Mouse (Mus musculus): Measurements from ENCODE around the gene Grik4.

Gene Grik4

GRCm38 (mm10) chr9:42859959-42860794 lies 84.1 kb downstream of the Grik4 start:
- no peak for DNase-seq (ENCODE audit: low spot score in 2 of 2)

GRCm38 (mm10) chr9:42858998-42859690 lies 85.1 kb downstream of the Grik4 start:
- DNase-seq (ENCODE audit: low spot score in 2 of 2), result no peak

DNA sequence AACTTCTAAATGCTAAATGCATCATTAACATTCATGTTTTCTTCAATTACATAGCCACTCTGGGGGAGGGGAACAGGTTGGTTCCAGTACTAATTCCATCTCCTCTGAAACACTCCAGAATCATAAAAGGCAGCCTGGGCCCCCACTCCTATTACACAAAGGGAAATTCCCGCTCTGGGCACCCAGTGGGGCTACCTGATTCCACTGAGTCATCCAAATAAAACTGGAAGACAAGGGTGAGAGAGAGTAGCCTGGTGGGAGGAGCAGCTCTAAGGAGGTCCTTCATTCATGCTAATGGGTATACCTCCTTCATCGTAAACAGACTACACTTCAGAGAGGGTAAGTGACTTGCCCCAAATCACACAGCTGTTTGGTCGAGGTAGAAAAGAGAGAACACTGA lies 85.7 kb downstream of the Grik4 start:
- DNase-seq (ENCODE audit: low spot score in 2 of 2), result no peak

DNA sequence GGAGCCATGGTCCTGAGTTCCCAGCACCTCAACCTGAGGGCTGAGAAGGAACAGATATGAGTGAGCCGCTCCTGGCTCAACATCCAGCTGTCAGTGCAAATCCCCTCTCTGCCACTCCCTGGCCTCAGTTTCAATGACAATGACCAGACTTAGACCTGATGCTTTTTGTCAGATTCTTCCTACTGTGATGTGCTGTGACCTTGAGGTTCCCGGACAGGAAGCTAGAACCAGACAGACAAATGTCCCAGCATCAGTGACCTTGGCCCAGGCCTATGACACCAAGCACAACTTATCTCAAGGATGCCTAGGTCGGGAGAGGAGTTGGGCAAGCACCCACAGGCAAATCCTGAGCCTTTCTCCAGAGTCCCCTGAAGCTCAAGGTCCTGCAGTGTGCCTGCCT lies 86.5 kb downstream of the Grik4 start:
- DNase-seq (ENCODE audit: low spot score in 2 of 2), result no peak

DNA sequence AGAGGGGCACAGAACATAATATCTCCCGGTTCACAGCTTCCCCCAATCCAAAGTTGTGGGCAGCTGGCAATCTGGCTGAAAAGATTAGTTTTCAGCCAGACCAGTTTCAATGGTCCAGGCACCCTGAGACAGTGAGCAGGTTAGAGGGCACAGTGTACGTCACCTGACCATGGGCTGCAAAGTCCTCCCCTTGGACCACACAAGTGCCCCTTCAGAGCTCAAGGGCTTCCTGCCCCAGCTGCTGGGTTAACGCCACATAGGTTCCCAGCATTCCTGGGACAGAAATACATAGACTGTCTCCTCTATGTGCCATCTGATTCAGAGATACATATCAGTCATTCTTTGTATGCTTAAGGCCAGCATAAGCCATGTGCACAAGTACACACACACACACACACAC lies 91.2 kb downstream of the Grik4 start:
- DNase-seq (ENCODE audit: low spot score in 2 of 2), result no peak

DNA sequence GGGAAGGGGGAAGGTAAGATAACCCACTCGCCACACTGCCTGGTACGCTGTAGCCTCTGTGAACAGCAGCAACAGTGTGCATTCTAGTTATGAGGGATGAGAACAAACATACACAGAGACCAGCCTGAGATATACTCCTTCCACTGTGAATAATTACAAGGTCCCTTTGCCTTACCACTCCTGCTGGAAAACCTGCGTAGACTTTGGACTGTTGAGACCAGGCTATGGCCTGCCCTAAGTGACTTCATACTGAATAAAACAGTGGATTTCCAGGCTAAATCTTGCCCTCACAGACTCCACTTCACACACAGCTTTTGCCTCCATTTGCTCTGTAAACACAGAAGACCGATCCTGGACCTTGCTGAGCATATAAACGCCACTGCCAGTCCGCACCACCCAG lies 94.2 kb downstream of the Grik4 start:
- DNase-seq (ENCODE audit: low spot score in 2 of 2), result no peak

- DNase-seq (ENCODE audit: low spot score in 2 of 2), result no peak
Observed at GRCm38 (mm10) chr9:42848061-42848460, 96.2 kb downstream of the Grik4 start.

DNA sequence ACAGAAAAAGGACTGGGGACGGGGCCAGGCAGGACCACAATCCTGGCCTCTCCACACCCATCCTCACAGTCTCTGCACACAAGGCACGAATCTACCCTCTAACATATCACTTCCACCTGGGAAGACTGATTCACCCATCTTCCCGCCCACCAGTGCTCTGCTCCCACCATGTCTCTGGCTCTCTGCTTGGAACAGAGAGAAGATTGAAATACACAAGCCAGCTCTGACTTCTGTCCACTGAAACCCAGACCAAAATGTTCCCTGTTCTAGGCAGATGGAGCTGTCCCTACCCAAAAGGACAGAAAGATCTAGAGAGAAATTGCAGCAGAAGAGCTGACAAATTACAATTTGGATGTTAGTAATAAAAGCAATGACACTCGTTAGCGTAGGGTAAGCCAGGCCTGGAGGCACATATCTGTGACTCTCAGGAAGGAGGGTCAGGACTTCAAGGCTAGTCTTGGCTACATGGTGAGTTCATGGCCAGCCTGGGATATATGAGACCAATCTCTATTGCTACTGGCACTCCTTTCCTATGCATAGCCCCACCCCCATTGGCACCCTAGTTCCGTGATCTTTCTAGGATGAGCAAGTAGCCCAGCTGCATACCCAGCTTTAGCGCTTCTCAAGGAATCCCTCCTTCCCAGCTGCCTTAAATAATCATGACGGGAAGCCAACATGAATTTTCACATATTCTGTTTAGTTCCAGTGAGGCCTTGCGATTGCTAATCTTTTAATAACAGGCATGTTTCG lies 97.4 kb downstream of the Grik4 start:
- DNase-seq (ENCODE audit: low spot score in 2 of 2), result peak; percentile 18 to 48

- no peak for DNase-seq (ENCODE audit: low spot score in 2 of 2)
Observed at GRCm38 (mm10) chr9:42846139-42846538, 98.2 kb downstream of the Grik4 start.

DNA sequence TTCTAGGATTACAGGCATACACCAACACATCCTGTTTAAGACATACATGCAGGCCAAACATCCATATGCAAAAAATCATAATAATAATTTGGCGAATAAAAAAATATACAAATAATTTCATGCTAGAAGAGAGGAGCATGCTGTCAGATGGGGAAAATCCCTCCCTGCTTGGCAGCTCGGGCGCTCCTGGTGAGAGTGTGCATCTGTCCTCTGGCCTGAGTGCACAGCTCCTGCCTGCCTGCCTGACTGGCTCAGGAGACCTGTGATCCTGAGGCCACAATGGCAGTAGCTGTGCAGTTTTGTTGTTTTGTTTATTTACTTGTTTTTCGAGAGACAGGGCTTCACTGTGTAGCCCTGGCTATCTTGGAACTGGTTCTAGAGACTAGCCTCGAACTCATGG lies 100.0 kb downstream of the Grik4 start:
- no peak for DNase-seq (ENCODE audit: low spot score in 2 of 2)

- DNase-seq (ENCODE audit: low spot score in 2 of 2), result no peak
Observed at GRCm38 (mm10) chr9:42838299-42838698, 106.0 kb downstream of the Grik4 start.

DNA sequence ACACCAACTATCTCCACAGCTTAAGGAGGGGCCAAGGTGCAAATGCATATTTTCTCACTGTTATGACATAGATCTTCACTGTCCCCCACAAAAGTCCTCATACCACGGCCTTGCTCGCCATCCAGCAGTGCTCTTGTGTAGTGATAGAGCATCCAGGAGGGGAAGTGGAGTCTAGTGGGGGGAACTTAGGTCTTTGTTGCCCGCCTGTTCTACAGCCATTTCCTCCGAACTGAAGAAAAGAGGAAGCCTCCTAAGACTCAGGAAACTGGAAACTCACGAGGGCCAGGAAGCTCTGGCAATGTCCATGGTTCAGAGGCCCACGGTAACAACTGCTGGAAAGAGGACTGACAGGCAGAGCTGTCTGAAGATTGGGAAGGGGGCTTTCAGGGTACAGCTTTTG lies 106.8 kb downstream of the Grik4 start:
- DNase-seq (ENCODE audit: low spot score in 2 of 2), result no peak

DNA sequence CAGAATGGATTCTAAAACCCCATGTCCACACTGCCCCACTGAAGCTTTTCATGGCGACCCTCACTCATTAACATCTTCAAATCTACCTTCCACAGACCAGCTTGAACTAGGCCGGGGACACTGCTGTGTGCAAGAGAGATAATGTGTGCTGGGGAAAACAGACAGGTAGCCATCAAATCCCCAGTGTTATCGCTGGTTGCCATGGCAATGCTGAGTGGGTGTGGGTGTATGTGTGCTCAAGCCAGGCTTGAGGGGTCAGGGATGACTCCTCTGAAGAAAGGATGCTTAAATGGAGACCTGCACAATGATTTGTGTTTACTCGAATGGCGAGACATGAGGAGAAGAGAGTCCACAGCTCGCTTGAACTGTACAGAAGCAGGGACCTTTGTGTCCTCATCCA lies 112.7 kb downstream of the Grik4 start:
- no peak for DNase-seq (ENCODE audit: low spot score in 2 of 2)

DNA sequence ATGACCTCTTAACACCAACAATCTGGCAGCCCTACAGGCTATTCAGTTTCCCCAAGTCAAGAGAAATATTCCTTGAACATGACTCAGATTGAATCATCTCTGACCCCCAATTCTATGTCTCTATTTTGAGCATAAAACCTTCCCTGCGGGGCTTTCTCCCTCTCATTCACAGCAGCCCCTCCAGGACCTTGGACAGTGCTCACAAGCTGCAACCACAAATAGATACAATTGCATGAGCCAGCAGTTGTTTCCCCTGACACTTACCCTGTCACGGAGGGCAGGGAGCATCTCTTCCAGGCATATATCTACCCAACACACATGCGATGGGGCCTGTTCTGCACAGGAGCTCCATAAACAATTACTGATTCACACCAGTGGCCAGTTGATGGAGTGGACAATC lies 125.0 kb downstream of the Grik4 start:
- no peak for DNase-seq (ENCODE audit: low spot score in 2 of 2)

DNA sequence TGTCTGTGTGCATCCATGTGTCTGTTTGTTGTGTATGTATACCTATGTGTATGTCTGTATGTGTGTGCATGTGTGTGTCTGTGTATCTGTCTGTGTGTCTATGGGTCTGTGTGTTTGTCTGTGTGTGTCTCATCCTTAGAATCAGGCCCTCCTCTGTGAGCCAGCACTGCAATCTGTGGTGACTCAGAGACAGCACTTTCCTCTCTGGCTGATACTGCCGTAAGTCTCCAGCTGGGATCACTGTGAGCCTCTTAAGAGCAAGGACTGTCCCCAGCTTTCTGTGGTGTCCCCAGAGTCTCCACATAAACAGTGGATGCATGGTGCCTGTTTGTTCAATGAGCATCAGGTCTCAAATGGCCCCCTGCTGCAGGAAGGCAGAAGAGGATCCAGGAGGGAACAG lies 127.5 kb downstream of the Grik4 start:
- no peak for DNase-seq (ENCODE audit: low spot score in 2 of 2)

DNA sequence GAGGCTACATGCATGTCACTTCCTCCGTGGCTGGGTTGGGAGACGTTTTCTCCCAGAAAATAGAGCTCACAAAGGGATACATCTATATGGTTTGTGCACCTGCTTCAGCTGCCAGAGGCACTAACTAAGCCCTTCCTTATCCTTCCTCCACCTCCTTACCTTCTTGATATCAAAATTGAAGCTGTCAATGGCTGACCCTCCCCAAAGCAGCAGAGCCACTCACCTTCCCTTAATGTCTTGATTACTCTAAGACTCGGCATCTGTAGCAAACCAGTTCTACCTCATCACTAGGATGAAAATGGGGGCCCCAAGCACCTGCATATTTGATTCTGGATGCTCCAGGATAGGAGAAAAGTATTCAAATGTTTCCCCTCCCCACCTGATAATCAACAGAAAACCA lies 135.1 kb downstream of the Grik4 start:
- no peak for DNase-seq (ENCODE audit: low spot score in 2 of 2)

- DNase-seq (ENCODE audit: low spot score in 2 of 2), result no peak
Observed at GRCm38 (mm10) chr9:42808394-42808793, 135.9 kb downstream of the Grik4 start.

GRCm38 (mm10) chr9:42803061-42803491 lies 141.2 kb downstream of the Grik4 start:
- no peak for DNase-seq (ENCODE audit: low spot score in 2 of 2)

DNA sequence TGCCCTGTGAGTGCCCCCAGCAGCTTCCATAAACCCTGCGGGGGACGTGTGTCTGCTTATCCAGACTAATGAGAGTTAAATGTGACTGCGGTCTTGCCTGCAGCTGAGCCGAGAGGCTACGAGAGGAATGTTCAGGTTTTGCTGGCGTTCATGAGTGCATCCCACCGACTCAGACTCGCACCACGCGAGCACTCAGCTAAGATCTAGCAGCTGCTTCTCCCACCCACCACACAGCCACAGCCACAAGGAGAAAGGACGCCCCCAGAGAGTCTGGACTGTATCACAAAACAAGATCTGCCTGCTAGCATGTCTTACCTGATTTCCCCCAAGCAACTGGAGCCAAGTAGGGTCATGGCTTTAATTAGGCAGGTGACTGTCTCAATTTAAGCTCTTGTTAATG lies 142.4 kb downstream of the Grik4 start:
- peak in 1 of 2 experiments; percentile 37 for DNase-seq (ENCODE audit: low spot score in 2 of 2)

GRCm38 (mm10) chr9:42800138-42800537 lies 144.2 kb downstream of the Grik4 start:
- DNase-seq (ENCODE audit: low spot score in 2 of 2), result no peak

DNA sequence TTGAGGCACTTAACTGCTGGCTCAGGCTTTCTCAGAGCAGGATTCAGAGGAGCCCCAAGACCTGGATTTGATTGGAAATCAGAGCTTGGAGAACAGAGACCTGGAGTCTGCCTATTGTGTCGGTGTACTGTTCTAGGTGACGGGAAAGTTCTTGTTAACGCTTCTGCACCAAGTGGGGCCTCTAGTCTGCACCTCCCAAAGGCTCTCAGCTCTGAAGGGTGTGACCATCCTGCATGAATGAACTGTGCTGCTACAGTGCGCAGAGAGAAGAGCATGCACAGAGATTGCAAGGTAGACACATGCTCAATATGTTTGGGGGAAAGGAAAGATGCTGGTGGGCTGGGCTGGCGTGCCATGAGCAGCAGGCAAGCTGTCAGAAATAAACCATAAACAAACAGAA lies 144.6 kb downstream of the Grik4 start:
- DNase-seq (ENCODE audit: low spot score in 2 of 2), result no peak

DNA sequence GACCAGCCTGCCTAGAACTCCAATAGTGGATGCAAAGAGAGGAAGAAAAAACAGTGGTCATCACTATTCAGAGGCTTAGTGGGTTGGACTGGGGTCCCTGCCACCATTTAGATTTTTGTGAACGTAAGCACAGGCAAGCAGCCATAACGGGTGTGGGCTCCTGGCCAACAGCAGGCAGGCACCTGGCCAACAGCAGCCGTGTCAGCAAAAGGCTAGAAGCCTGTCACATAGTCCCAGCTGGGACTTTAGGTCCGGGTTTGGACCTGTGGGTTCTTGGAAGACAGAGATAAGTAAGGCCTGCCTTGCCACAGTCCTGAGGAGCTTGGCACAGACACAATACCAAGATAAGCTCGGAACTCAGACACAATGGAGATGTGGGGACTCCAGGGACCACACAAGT lies 145.1 kb downstream of the Grik4 start:
- DNase-seq (ENCODE audit: low spot score in 2 of 2), result peak; percentile 22 to 42

GRCm38 (mm10) chr9:42798280-42798679 lies 146.0 kb downstream of the Grik4 start:
- DNase-seq (ENCODE audit: low spot score in 2 of 2), result no peak
